Mouse (Mus musculus) cortical plate, adult 2 months (tissue): Measurements from ENCODE around the gene Sgce.

Experiments used
- CTCF ChIP-seq: fragments of 200-500 bp; IDR thresholded peaks from 2 replicates; pipeline ENCODE4 v1.5.1; 2011; ENCODE audit warnings: mild to moderate bottlenecking, control low read depth, low read length; ENCODE audit not compliant: insufficient read depth; ENCODE audit errors: extremely low read depth
- POLR2A ChIP-seq: fragments of 200-500 bp; IDR thresholded peaks from 2 replicates; pipeline ENCODE4 v1.6.1; 2011; ENCODE audit warnings: mild to moderate bottlenecking, low read length, control low read depth; ENCODE audit not compliant: insufficient read depth; ENCODE audit errors: extremely low read depth

DNA sequence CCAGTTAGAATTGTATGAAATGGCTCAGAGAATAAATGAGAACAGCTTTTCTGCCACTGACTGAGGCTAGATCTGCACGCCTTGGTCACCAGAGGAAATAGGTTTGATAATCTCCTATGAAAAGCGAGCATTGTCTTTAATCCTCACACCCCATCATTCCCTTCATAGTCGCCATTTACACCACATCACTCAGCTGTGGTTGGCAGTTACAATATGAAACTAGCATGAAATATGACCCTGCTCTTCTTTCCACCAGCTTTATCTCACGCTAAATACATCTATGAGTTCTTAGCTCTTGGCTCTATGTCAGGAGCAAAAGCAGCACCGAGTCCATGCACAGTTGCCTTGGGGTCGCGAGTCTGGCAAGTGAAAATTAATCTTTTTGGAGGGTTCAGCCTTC, 43.1 kb downstream of the Sgce start:
- TF ChIP-seq POLR2A (no peak), CTCF (no peak)
